Mouse (Mus musculus): ENCODE measurements around the gene Bcar1. TPM values are rescaled to one million over a fixed set of nuclear protein-coding genes. Genes with fewer than 3 reads are reported as not detected.

Gene Bcar1
- polyA plus RNA-seq, 1 experiment = 20.4 TPM

DNA sequence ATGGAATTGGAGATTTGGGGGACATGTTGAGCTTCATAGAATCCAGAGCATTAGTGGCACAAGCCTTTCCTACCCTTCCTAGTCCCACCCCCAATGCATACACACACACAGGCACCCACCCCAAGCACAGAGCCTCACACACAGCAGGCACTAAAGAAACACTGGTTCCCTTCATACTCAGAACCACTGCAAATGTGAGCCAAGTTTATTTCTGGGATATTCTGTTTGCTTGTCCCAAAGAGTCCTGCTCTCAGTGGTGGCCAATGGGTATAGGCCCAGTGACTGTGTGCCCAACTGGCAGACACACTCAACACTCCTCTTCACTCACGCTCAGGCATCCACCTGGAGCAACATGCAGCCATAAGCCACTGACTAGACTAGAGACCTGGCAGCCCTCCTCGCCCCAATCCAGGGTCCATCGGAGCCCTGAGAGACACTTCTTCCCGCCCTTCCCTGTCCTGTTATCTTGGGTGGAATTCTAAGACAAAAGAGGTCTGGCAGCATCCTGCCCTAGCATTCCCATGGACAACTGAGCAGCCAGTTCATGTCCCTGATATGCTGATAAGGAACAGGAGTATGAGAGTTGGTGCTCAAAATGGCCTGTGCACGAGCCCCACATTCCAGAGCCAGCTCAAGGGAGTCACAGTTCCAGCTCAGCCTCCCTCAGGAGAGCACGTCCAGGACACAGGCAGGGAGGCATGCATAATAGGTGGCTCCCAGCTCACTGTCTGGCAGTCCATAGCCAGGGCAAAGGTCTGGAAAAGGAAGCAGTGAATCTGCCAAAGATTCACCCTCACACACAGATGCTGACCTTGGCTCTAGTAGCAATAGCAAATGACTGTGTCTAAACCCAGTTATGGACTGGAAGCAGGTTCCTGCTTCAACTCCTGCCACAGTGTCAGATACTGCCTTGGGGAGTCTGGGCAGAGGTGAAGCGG lies 14.1 kb downstream of the Bcar1 start:
- no peak overlapping the region for H3K4me3 ChIP-seq (ENCODE audit: extremely low read depth, insufficient read depth, insufficient read length)
- H3K27ac ChIP-seq (ENCODE audit: insufficient read depth, low read length) = no peak overlapping the region
- peaks cover 6% of the 10 kb centered on the region; the same call in 1 of the 2 replicates for H3K4me1 ChIP-seq (ENCODE audit: control insufficient read depth, insufficient read depth, insufficient read length)
- no peak for TF ChIP-seq POLR2A (IDR thresholded peaks at IDR 0.05; ENCODE audit: low read depth, low read length)
- TF ChIP-seq CTCF (IDR thresholded peaks at IDR 0.05; ENCODE audit: extremely low read depth, insufficient read depth, insufficient read length, insufficient replicate concordance) = no peak
- WGBS = 76% methylated on average over 7 of the region's 7 CpGs
- no peak for DNase-seq (ENCODE audit: low read depth in 1 of 2, low spot score in 2 of 2)
- no peaks in the 10 kb centered on the region for H3K36me3 ChIP-seq (ENCODE audit: control insufficient read depth, insufficient read depth, low read length)
- peaks cover 16% of the 10 kb centered on the region for H3K27me3 ChIP-seq (ENCODE audit: control insufficient read depth, insufficient read depth, low read length)

DNA sequence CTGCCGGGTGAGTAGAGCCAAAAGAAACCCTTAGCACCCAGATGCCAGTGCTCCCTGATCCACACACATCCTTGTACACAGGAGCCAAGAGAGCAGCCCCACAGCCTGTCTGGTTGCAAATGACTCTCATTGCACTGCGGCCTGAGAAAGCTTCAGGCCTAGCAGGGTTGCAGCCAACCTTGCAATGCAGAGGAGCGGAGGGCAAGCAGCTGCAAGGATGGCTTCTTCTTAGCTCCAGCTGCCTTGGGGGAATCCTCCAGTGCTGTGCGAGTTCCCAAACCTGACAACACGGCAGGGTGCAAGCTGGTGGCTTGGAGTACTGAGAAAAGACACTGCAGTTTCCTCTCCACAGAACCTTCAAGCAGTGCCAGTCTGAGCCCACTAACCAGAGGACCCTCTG lies 15.1 kb downstream of the Bcar1 start:
- 89% methylated on average over 5 of the region's 5 CpGs for WGBS

DNA sequence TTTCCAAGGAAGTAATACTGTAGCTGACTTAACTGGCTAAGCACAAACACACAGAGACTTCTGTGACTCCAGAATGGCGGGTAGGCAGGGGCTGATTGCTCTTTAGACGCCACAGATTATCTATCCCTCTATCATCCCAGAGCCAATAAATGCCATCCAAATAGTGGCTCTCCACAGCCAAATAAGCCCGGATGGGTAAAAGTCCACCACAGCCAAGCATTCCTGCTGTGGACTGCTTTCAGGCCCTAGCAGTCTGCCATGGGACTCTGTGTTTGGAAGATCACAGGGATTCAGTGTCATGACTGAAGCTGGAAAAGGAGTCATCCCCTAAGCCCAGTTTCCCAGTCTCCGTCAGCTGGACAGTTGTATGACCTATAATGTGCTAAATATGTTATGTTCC lies 16.1 kb downstream of the Bcar1 start:
- DNase-seq (ENCODE audit: low read depth in 1 of 2, low spot score in 2 of 2) = no peak
- 76% methylated on average over 4 of the region's 4 CpGs for WGBS
- H3K27ac ChIP-seq (ENCODE audit: insufficient read depth, low read length) = no peak overlapping the region
- no peak overlapping the region for H3K4me3 ChIP-seq (ENCODE audit: extremely low read depth, insufficient read depth, insufficient read length)
- TF ChIP-seq CTCF (IDR thresholded peaks at IDR 0.05; ENCODE audit: extremely low read depth, insufficient read depth, insufficient read length, insufficient replicate concordance) = no peak
- no peak for TF ChIP-seq POLR2A (IDR thresholded peaks at IDR 0.05; ENCODE audit: low read depth, low read length)
- H3K4me1 ChIP-seq (ENCODE audit: control insufficient read depth, insufficient read depth, insufficient read length) = peaks cover 6% of the 10 kb centered on the region; the same call in 1 of the 2 replicates
- no peaks in the 10 kb centered on the region for H3K36me3 ChIP-seq (ENCODE audit: control insufficient read depth, insufficient read depth, low read length)
- peaks cover 16% of the 10 kb centered on the region for H3K27me3 ChIP-seq (ENCODE audit: control insufficient read depth, insufficient read depth, low read length)

More for the DNA sequence above, 15.1 kb downstream of the Bcar1 start:
- no peaks in the 10 kb centered on the region for H3K36me3 ChIP-seq (ENCODE audit: control insufficient read depth, insufficient read depth, low read length)
- no peak for DNase-seq (ENCODE audit: low read depth in 1 of 2, low spot score in 2 of 2)
- no peak overlapping the region for H3K4me3 ChIP-seq (ENCODE audit: extremely low read depth, insufficient read depth, insufficient read length)
- peaks cover 6% of the 10 kb centered on the region; the same call in 1 of the 2 replicates for H3K4me1 ChIP-seq (ENCODE audit: control insufficient read depth, insufficient read depth, insufficient read length)
- no peak overlapping the region for H3K27ac ChIP-seq (ENCODE audit: insufficient read depth, low read length)
- peaks cover 16% of the 10 kb centered on the region for H3K27me3 ChIP-seq (ENCODE audit: control insufficient read depth, insufficient read depth, low read length)
- no peak for TF ChIP-seq CTCF (IDR thresholded peaks at IDR 0.05; ENCODE audit: extremely low read depth, insufficient read depth, insufficient read length, insufficient replicate concordance)
- no peak for TF ChIP-seq POLR2A (IDR thresholded peaks at IDR 0.05; ENCODE audit: low read depth, low read length)

DNA sequence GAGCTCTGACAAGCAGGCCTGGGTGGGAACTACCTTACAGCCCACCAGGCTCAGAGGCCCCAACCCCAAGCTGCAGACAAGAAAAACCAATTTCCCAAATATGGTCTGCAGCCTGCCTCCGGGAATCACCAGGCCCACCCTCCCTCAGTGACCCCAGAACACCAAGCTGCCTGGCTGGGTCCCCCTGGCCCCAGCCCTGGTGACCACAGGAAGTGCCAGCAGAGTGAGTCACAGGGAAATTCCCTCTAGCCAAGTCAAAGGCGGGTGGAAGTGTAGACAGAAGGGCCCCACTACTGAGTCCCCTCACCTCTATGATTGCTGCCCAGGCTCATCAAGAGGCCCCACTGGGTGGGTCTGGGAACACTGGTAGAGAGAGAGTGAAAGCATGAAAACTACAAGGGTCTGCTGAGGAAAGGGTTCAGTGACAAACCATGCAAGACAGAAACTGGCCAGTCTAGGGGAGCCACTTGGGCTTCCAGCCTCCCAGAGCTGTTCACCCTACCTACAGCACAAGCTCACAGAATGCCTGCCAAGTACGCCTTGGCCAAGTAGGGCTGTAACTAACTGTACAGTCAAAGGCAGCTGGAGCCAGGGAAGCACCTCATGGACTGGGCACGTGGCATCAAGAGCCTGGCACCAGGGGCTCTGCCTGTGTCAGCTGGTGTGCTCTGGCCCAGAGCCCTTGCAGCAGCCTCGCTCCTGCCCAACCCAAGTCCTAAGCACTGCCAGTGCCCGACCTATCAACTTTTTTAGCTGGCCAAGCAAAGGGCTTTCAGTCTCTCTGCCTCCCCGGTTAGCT lies 17.3 kb downstream of the Bcar1 start:
- peaks cover 7% of the 10 kb centered on the region for H3K27me3 ChIP-seq (ENCODE audit: control insufficient read depth, insufficient read depth, low read length)
- 57% methylated on average over 7 of the region's 7 CpGs for WGBS
- peaks cover 2% of the 10 kb centered on the region; the same call in 1 of the 2 replicates for H3K4me1 ChIP-seq (ENCODE audit: control insufficient read depth, insufficient read depth, insufficient read length)
- TF ChIP-seq POLR2A (IDR thresholded peaks at IDR 0.05; ENCODE audit: low read depth, low read length) (no peak), CTCF (IDR thresholded peaks at IDR 0.05; ENCODE audit: extremely low read depth, insufficient read depth, insufficient read length, insufficient replicate concordance) (no peak)
- H3K4me3 ChIP-seq (ENCODE audit: extremely low read depth, insufficient read depth, insufficient read length) = no peak overlapping the region
- DNase-seq (ENCODE audit: low read depth in 1 of 2, low spot score in 2 of 2) = no peak
- H3K27ac ChIP-seq (ENCODE audit: insufficient read depth, low read length) = peak overlapping the region; percentile 16; the same call in 1 of the 2 replicates
- no peaks in the 10 kb centered on the region for H3K36me3 ChIP-seq (ENCODE audit: control insufficient read depth, insufficient read depth, low read length)

DNA sequence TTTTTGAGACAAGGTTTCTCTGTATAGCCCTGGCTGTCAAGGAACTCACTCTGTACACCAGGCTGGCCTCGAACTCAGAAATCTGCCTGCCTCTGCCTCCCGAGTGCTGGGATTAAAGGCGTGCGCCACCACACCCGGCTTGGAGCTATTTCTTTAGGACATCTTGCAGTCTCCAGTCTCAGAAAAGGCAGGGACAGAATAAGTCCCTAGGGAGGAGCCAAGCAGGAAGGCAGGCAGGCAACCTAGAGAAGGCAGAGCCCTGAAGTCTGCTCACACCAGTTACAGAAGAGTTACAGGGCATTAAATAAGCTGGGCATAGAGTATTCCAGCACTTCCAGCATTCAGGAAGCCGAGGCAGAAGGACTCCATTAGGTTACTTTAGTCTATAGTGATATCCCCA lies 18.3 kb downstream of the Bcar1 start:
- H3K4me3 ChIP-seq (ENCODE audit: extremely low read depth, insufficient read depth, insufficient read length) = no peak overlapping the region
- H3K27me3 ChIP-seq (ENCODE audit: control insufficient read depth, insufficient read depth, low read length) = no peaks in the 10 kb centered on the region
- no peak overlapping the region for H3K27ac ChIP-seq (ENCODE audit: insufficient read depth, low read length)
- no peaks in the 10 kb centered on the region for H3K4me1 ChIP-seq (ENCODE audit: control insufficient read depth, insufficient read depth, insufficient read length)
- H3K36me3 ChIP-seq (ENCODE audit: control insufficient read depth, insufficient read depth, low read length) = no peaks in the 10 kb centered on the region
- WGBS = 83% methylated on average over 6 of the region's 6 CpGs
- TF ChIP-seq CTCF (IDR thresholded peaks at IDR 0.05; ENCODE audit: extremely low read depth, insufficient read depth, insufficient read length, insufficient replicate concordance) = no peak
- TF ChIP-seq POLR2A (IDR thresholded peaks at IDR 0.05; ENCODE audit: low read depth, low read length) = no peak
- no peak for DNase-seq (ENCODE audit: low read depth in 1 of 2, low spot score in 2 of 2)

DNA sequence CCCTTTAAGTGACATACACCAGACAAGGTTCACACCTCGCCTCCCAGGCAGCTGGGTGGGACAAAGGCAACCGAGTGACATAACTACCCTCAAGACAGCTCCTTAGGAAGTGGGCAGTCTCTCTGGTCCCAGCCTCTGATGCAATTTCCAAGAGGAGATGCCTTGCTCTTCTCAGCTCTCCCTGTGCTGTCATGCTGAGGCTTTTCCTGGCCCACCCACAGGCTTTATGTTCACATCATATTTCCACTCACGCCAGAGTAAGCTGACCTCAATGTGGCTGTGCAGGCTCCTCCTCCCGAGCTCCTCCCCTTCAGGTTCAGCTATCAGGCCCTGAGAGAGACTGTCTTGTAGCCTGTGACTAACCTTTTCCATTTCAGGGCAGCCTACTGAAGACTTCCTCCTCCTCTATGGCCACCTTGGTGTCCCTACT lies 23.5 kb downstream of the Bcar1 start:
- H3K27me3 ChIP-seq (ENCODE audit: control insufficient read depth, insufficient read depth, low read length) = no peaks in the 10 kb centered on the region
- DNase-seq (ENCODE audit: low read depth in 1 of 2, low spot score in 2 of 2) = no peak
- H3K27ac ChIP-seq (ENCODE audit: insufficient read depth, low read length) = no peak overlapping the region
- H3K4me3 ChIP-seq (ENCODE audit: extremely low read depth, insufficient read depth, insufficient read length) = no peak overlapping the region
- TF ChIP-seq CTCF (IDR thresholded peaks at IDR 0.05; ENCODE audit: extremely low read depth, insufficient read depth, insufficient read length, insufficient replicate concordance) (no peak), POLR2A (IDR thresholded peaks at IDR 0.05; ENCODE audit: low read depth, low read length) (no peak)
- no peaks in the 10 kb centered on the region for H3K36me3 ChIP-seq (ENCODE audit: control insufficient read depth, insufficient read depth, low read length)
- H3K4me1 ChIP-seq (ENCODE audit: control insufficient read depth, insufficient read depth, insufficient read length) = no peaks in the 10 kb centered on the region
- 47% methylated on average over 4 of the region's 4 CpGs for WGBS

All from spleen, adult 2 months (tissue).